Mouse (Mus musculus): Measurements from ENCODE around the gene Slit1. TPM values are rescaled to one million over a fixed set of nuclear protein-coding genes. Genes with fewer than 3 reads are reported as not detected.

Slit1 gene
- polyA plus RNA-seq, 1 experiment from 2014 or later = 2.1 TPM

DNA sequence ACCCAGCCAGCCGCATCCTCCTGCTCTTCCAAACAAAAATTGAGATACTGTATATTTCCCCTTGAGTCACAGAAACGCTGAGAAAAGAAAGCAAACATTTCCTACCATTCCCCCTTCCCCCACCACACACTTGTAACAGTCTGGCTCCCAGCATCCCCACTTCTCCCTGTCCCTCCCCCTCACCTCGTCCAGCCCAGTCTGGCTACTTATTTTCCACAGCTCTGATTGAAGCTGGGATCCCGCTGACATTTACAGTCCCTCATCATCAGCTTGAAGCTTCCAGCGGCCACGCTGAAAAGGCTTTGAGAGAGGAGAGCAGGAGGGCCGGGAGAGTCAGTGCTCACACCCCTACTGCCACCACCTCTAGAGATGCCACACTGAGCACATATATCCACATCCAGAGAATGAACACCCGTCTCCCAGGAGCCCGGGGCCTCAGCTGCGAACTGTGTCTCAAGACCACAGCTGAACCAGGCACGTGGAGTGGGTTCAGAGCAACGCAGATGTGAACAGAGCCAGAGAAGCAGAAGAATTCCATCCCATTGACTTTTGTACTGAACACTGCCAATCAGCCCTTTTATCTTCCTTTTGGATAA, 73.6 kb downstream of the Slit1 start:
- Histone ChIP-seq H3K36me3 (replicated peaks; ENCODE audit: control insufficient read depth, insufficient read depth, low read depth, low read length) (no peaks in the 10 kb centered on the region), H3K9me3 (replicated peaks; ENCODE audit: control insufficient read depth, low read length) (no peaks in the 10 kb centered on the region), H3K4me3 (ENCODE audit: low read depth, low read length) (no peak overlapping the region), H3K4me2 (ENCODE audit: low read depth, low read length) (no peak overlapping the region), H3K27ac (replicated peaks; ENCODE audit: low read depth, low read length) (no peak overlapping the region), H3K4me1 (ENCODE audit: control insufficient read depth, insufficient read depth, low read length) (no peaks in the 10 kb centered on the region), H3K27me3 (ENCODE audit: control insufficient read depth, insufficient read depth, low read length) (no peaks in the 10 kb centered on the region), H3K9ac (replicated peaks; ENCODE audit: low read length) (no peak overlapping the region)
- 34% methylated on average over 12 of the region's 12 CpGs for WGBS
- no peak for ATAC-seq (replicated peaks; ENCODE audit: insufficient number of reproducible peaks, low FRiP score, low TSS enrichment, low read depth)
- no peak for DNase-seq (ENCODE audit: low spot score)

DNA sequence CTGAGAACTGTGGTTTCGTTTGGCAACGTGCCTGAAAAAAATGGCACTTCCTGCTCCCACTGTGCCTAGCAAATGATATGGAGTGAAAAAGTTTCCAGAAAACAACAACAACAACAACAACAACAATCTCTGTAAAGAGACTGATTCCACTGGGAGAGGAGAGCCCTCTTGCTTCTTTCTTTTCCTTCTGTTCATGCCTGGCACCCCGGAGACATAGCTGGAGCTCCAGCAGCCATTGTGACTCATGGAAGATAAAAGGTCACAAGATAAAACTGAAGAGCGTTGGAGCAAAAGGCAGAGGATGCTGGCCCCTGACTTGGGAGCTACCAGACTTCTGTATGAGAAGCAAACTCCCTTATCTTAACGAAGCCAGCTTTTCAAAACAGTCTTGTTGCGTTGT, 75.9 kb downstream of the Slit1 start:
- no peak overlapping the region for H3K4me3 ChIP-seq (ENCODE audit: low read depth, low read length)
- H3K4me1 ChIP-seq (ENCODE audit: control insufficient read depth, insufficient read depth, low read length) = no peaks in the 10 kb centered on the region
- no peak overlapping the region for H3K9ac ChIP-seq (replicated peaks; ENCODE audit: low read length)
- no peak overlapping the region for H3K27ac ChIP-seq (replicated peaks; ENCODE audit: low read depth, low read length)
- no peaks in the 10 kb centered on the region for H3K9me3 ChIP-seq (replicated peaks; ENCODE audit: control insufficient read depth, low read length)
- 45% methylated on average over 6 of the region's 6 CpGs for whole genome bisulfite sequencing
- DNase-seq (ENCODE audit: low spot score) (no peak), ATAC-seq (replicated peaks; ENCODE audit: insufficient number of reproducible peaks, low FRiP score, low TSS enrichment, low read depth) (no peak)
- no peaks in the 10 kb centered on the region; the same call in 1 of the 2 replicates for H3K27me3 ChIP-seq (ENCODE audit: control insufficient read depth, insufficient read depth, low read length)
- no peak overlapping the region for H3K4me2 ChIP-seq (ENCODE audit: low read depth, low read length)
- H3K36me3 ChIP-seq (replicated peaks; ENCODE audit: control insufficient read depth, insufficient read depth, low read depth, low read length) = no peaks in the 10 kb centered on the region

DNA sequence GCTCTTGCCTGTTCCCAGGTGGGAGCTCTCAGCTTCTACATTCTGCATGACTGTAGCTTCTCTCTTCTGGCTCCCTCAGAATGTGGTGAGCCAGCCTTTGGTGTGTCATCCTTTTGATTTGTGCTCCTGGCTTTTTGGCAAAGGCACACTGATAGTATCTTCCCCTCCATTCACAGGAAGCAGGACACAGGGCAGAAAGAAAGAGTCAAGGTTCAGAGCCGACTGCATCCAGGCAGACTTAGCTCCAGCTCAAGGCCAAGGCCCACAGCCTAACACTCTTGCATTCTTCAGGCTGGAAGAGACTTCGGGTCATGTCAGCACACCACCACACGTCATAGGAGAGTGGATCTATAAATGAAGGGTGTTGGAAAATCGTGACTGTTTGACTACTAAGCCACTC, 77.5 kb downstream of the Slit1 start:
- H3K4me1 ChIP-seq (ENCODE audit: control insufficient read depth, insufficient read depth, low read length) = no peaks in the 10 kb centered on the region
- no peaks in the 10 kb centered on the region for H3K9me3 ChIP-seq (replicated peaks; ENCODE audit: control insufficient read depth, low read length)
- no peak overlapping the region for H3K4me3 ChIP-seq (ENCODE audit: low read depth, low read length)
- H3K27me3 ChIP-seq (ENCODE audit: control insufficient read depth, insufficient read depth, low read length) = no peaks in the 10 kb centered on the region; the same call in 1 of the 2 replicates
- H3K9ac ChIP-seq (replicated peaks; ENCODE audit: low read length) = no peak overlapping the region
- WGBS = 67% methylated on average over 4 of the region's 4 CpGs
- no peak overlapping the region for H3K4me2 ChIP-seq (ENCODE audit: low read depth, low read length)
- DNase-seq (ENCODE audit: low spot score) (no peak), ATAC-seq (replicated peaks; ENCODE audit: insufficient number of reproducible peaks, low FRiP score, low TSS enrichment, low read depth) (no peak)
- no peak overlapping the region for H3K27ac ChIP-seq (replicated peaks; ENCODE audit: low read depth, low read length)
- H3K36me3 ChIP-seq (replicated peaks; ENCODE audit: control insufficient read depth, insufficient read depth, low read depth, low read length) = no peaks in the 10 kb centered on the region

DNA sequence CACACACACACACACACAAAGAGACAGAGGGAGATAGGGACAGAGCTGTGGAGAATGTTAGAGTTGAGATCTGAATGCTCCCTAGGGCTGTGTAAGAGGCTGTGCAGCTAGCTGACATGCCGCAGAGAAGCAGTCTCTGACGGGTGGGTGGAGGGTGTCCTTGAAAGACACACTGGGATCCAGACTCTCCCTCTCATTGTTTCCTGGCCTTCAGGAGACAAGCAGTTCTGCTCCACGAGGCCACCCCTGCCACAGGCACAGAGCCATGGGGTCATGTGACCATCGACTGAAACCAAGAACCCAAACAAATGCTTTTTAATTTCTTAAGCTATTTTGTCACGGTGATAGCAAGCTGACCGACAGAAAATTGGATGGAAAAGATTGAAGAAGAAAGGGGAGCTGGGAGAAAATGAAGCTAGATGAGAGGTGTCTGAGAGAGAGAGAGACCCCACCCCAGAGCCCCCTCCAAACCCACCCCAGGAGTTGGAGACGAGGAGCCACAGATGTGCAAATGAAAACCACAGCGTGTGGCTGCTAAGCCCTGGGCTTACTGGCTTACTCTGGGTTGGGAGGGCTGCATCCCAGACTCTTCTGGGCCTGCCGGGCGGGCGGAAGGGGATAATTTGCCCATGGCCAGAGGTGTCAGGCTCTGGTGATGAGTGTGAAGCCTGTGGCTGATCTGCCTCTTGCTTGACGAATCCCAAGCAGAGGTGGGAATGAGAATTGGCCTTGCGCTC, 79.8 kb downstream of the Slit1 start:
- Histone ChIP-seq H3K4me2 (ENCODE audit: low read depth, low read length) (no peak overlapping the region), H3K9me3 (replicated peaks; ENCODE audit: control insufficient read depth, low read length) (no peaks in the 10 kb centered on the region), H3K4me3 (ENCODE audit: low read depth, low read length) (no peak overlapping the region), H3K9ac (replicated peaks; ENCODE audit: low read length) (no peak overlapping the region), H3K4me1 (ENCODE audit: control insufficient read depth, insufficient read depth, low read length) (no peaks in the 10 kb centered on the region), H3K36me3 (replicated peaks; ENCODE audit: control insufficient read depth, insufficient read depth, low read depth, low read length) (no peaks in the 10 kb centered on the region), H3K27ac (replicated peaks; ENCODE audit: low read depth, low read length) (no peak overlapping the region), H3K27me3 (ENCODE audit: control insufficient read depth, insufficient read depth, low read length) (peaks cover 2% of the 10 kb centered on the region; the same call in 1 of the 2 replicates)
- ATAC-seq (replicated peaks; ENCODE audit: insufficient number of reproducible peaks, low FRiP score, low TSS enrichment, low read depth) (no peak), DNase-seq (ENCODE audit: low spot score) (no peak)
- 6% methylated on average over 13 of the region's 13 CpGs for WGBS

DNA sequence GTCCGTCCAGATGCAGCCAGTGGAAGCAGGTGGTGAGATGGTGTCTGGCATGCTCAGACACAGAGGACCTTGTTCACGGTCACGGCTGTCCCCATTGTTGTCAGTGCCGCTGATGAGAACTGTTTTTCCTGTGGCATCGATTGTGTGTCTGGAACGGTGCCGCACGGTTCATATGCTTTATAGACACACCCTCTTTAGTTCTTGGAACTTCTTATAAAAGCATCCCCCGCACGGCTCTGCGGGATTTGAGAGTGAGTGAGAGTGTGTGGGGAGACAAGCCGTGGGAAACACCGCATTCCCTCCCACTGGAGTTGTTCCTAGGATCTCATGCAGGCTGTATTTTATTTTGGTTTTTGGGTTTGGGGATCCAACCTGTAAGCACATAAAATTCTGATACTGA, 82.0 kb downstream of the Slit1 start:
- no peak overlapping the region for H3K27ac ChIP-seq (replicated peaks; ENCODE audit: low read depth, low read length)
- no peak overlapping the region for H3K9ac ChIP-seq (replicated peaks; ENCODE audit: low read length)
- 79% methylated on average over 13 of the region's 13 CpGs for WGBS
- no peak overlapping the region for H3K4me3 ChIP-seq (ENCODE audit: low read depth, low read length)
- H3K36me3 ChIP-seq (replicated peaks; ENCODE audit: control insufficient read depth, insufficient read depth, low read depth, low read length) = no peaks in the 10 kb centered on the region
- H3K9me3 ChIP-seq (replicated peaks; ENCODE audit: control insufficient read depth, low read length) = no peaks in the 10 kb centered on the region
- no peak for DNase-seq (ENCODE audit: low spot score)
- H3K27me3 ChIP-seq (ENCODE audit: control insufficient read depth, insufficient read depth, low read length) = peaks cover 9% of the 10 kb centered on the region; the same call in 1 of the 2 replicates
- H3K4me2 ChIP-seq (ENCODE audit: low read depth, low read length) = no peak overlapping the region
- no peaks in the 10 kb centered on the region for H3K4me1 ChIP-seq (ENCODE audit: control insufficient read depth, insufficient read depth, low read length)
- no peak for ATAC-seq (replicated peaks; ENCODE audit: insufficient number of reproducible peaks, low FRiP score, low TSS enrichment, low read depth)

DNA sequence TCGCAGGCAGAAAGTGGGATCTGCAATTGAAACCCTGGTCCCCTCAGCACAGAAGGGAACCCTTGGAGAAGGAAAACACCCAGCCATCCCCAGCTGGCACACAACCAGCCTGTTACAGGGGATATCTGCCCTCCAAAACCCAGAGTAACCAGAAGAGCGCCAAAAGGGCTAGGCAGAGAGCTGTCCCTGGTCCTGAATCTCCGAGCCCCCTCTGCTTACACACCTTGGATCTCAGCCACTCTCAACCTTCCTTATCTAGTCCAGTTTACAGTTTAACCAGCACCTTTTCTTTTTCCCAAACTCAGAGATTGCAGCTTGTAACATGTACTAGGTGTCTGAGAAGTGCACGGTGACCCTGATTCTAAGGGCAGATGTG, 82.5 kb downstream of the Slit1 start:
- WGBS = 21% methylated on average over 4 of the region's 4 CpGs
- no peak overlapping the region for H3K9ac ChIP-seq (replicated peaks; ENCODE audit: low read length)
- no peak overlapping the region for H3K27ac ChIP-seq (replicated peaks; ENCODE audit: low read depth, low read length)
- no peaks in the 10 kb centered on the region for H3K4me1 ChIP-seq (ENCODE audit: control insufficient read depth, insufficient read depth, low read length)
- no peaks in the 10 kb centered on the region for H3K9me3 ChIP-seq (replicated peaks; ENCODE audit: control insufficient read depth, low read length)
- no peak overlapping the region for H3K4me2 ChIP-seq (ENCODE audit: low read depth, low read length)
- DNase-seq (ENCODE audit: low spot score) = peak; percentile 90
- peaks cover 9% of the 10 kb centered on the region; the same call in 1 of the 2 replicates for H3K27me3 ChIP-seq (ENCODE audit: control insufficient read depth, insufficient read depth, low read length)
- ATAC-seq (replicated peaks; ENCODE audit: insufficient number of reproducible peaks, low FRiP score, low TSS enrichment, low read depth) = no peak
- H3K4me3 ChIP-seq (ENCODE audit: low read depth, low read length) = no peak overlapping the region
- no peaks in the 10 kb centered on the region for H3K36me3 ChIP-seq (replicated peaks; ENCODE audit: control insufficient read depth, insufficient read depth, low read depth, low read length)

DNA sequence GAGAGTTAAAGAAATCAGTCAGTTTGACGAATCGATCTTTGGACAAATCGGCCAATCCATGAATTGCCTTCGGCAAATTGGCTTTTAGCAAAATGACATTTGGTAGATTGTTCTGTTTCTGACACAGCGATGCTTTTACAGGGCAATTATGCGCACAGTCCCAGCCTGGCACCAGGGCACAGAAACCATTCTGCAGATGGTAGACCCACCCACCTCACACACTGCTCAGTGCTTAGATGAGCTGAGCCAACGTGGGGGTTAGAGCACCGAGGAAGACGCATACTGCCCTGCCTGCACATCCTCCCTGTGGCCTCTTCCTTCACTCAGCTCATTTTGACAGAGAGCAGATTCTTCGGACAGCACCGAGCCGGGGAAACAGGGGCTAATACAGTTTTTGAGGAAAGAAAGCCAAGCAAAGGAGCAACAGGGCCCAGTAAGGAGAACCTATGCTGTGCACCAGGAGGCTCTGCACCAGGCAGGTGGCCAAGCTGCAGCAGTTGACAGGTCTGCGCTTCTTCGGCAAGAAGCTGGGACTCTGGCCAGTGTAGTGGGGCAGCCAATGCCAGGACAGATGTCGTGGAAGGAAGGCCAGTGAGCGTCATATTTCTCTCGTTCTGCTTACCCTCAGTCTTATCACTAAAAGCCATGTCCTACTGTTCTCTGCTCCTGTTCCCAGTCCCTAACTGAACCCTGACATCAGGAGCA, 83.0 kb downstream of the Slit1 start:
- no peaks in the 10 kb centered on the region for H3K36me3 ChIP-seq (replicated peaks; ENCODE audit: control insufficient read depth, insufficient read depth, low read depth, low read length)
- no peak for ATAC-seq (replicated peaks; ENCODE audit: insufficient number of reproducible peaks, low FRiP score, low TSS enrichment, low read depth)
- no peak overlapping the region for H3K27ac ChIP-seq (replicated peaks; ENCODE audit: low read depth, low read length)
- 71% methylated on average over 17 of the region's 17 CpGs for WGBS
- no peak for DNase-seq (ENCODE audit: low spot score)
- H3K27me3 ChIP-seq (ENCODE audit: control insufficient read depth, insufficient read depth, low read length) = peaks cover 9% of the 10 kb centered on the region; the same call in 1 of the 2 replicates
- H3K4me3 ChIP-seq (ENCODE audit: low read depth, low read length) = no peak overlapping the region
- H3K4me1 ChIP-seq (ENCODE audit: control insufficient read depth, insufficient read depth, low read length) = no peaks in the 10 kb centered on the region
- H3K9ac ChIP-seq (replicated peaks; ENCODE audit: low read length) = no peak overlapping the region
- no peaks in the 10 kb centered on the region for H3K9me3 ChIP-seq (replicated peaks; ENCODE audit: control insufficient read depth, low read length)
- no peak overlapping the region for H3K4me2 ChIP-seq (ENCODE audit: low read depth, low read length)

DNA sequence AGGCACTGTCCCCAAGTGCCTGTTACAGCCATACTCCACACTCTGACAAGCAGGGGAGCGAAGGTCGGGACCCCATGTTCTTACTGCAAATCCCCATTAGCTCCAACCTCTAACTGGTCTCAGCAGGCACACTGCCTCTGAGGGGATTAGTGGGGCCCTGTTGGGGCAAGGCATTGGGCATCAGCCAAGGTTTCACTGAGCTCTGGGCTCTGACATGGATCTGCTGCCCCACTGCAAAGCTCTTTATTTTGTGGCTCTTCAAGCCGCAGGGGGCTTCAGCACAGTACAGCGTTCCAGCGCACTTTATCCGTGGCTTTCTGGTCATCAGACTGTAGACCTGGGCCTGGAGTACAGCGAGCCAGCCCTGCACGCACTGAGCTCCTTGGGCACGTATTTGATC, 86.0 kb downstream of the Slit1 start:
- Histone ChIP-seq H3K27ac (replicated peaks; ENCODE audit: low read depth, low read length) (no peak overlapping the region), H3K36me3 (replicated peaks; ENCODE audit: control insufficient read depth, insufficient read depth, low read depth, low read length) (no peaks in the 10 kb centered on the region), H3K4me1 (ENCODE audit: control insufficient read depth, insufficient read depth, low read length) (no peaks in the 10 kb centered on the region), H3K9ac (replicated peaks; ENCODE audit: low read length) (no peak overlapping the region), H3K4me3 (ENCODE audit: low read depth, low read length) (no peak overlapping the region), H3K4me2 (ENCODE audit: low read depth, low read length) (no peak overlapping the region), H3K27me3 (ENCODE audit: control insufficient read depth, insufficient read depth, low read length) (peaks cover 9% of the 10 kb centered on the region; the same call in 1 of the 2 replicates), H3K9me3 (replicated peaks; ENCODE audit: control insufficient read depth, low read length) (no peaks in the 10 kb centered on the region)
- WGBS = 13% methylated on average over 9 of the region's 9 CpGs
- ATAC-seq (replicated peaks; ENCODE audit: insufficient number of reproducible peaks, low FRiP score, low TSS enrichment, low read depth) = no peak
- DNase-seq (ENCODE audit: low spot score) = no peak
